Mouse (Mus musculus): ENCODE results near the gene Nit2.

DNA sequence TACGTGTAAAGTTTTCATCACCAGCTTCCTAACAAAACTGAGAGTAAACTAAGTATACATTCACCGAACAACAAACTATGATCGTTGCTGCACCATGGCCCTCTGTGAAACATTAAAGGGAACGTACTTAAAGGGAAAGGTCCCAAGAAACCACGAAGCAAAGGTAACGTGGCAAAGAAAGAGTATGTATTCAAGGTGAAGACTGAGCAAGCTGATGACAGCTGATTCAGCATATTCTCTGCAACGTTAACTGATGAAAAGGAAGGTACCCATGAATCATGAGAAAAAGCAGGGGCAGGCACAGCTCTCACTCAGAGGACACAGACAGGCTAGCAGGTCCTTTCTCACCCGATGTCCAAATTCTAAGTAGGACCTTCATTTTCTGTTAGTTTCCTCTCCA lies 23.2 kb upstream of the Nit2 start:
- TF ChIP-seq CTCF (IDR thresholded peaks at IDR 0.05; ENCODE audit: insufficient read depth, low read length) (no peak), POLR2A (IDR thresholded peaks at IDR 0.05; ENCODE audit: borderline replicate concordance, extremely low read depth, low read depth, low read length) (no peak)
